Mouse (Mus musculus) liver, adult 2 months (tissue): ENCODE measurements at regions not wholly inside any gene's neighbourhood (a gene's known extent, or its start where the extent isn't known, plus 50 kb on each side); places are given as distances from the start of the nearest gene placed in this dataset.

Experiments
- CTCF ChIP-seq: fragments of 200-500 bp; IDR thresholded peaks from 2 replicates; pipeline ENCODE4 v1.5.1; 2011; ENCODE audit warnings: low read depth, low read length, control low read depth
- POLR2A ChIP-seq: fragments of 200-500 bp; IDR thresholded peaks from 2 replicates; pipeline ENCODE4 v1.6.1; 2011; ENCODE audit warnings: low read length, control low read depth; ENCODE audit not compliant: insufficient read depth; ENCODE audit errors: extremely low read depth

- TF ChIP-seq CTCF, result 0 out of 2 replicates have a peak, but pooled peaks have one; percentile 0
- 0 out of 2 replicates have a peak, but pooled peaks have one; percentile 22 for TF ChIP-seq POLR2A
These were observed 61.2 kb downstream of the Pkdcc start for GRCm38 (mm10) chr17:83276000-83276891.
